Mouse (Mus musculus) liver, embryonic 13.5 days (tissue): ENCODE data around the gene Napa. TPM values are rescaled to one million over a fixed set of nuclear protein-coding genes. Genes with fewer than 3 reads are reported as not detected.

Experiments used
- ATAC-seq: fragments of 200-750 bp; cut with Nextera tagmentation; 2 replicates; pipeline ENCODE4 v1.8.0; 2017; ENCODE audit warnings: low read depth, mild to moderate bottlenecking, moderate number of reproducible peaks, moderate library complexity
- DNase-seq: peaks from one replicate; pipeline ENCODE4 v3.0.0; 2022
- H3K27ac ChIP-seq: fragments of 300-500 bp; sonication (generic); 2 replicates; pipeline ENCODE4 v1.5.1; 2015; ENCODE audit warnings: moderate library complexity, mild to moderate bottlenecking, inconsistent platforms
- H3K27me3 ChIP-seq: fragments of 300-500 bp; sonication (generic); 2 replicates; pipeline ENCODE4 v1.6.1; 2015; ENCODE audit warnings: mild to moderate bottlenecking, inconsistent platforms
- H3K36me3 ChIP-seq: fragments of 300-500 bp; sonication (generic); 2 replicates; pipeline ENCODE4 v1.6.1; 2015; ENCODE audit warnings: mild to moderate bottlenecking, inconsistent platforms
- H3K4me1 ChIP-seq: fragments of 300-500 bp; sonication (generic); replicated peaks from 2 replicates; pipeline ENCODE4 v1.6.1; 2015; ENCODE audit warnings: inconsistent platforms
- H3K4me2 ChIP-seq: fragments of 300-500 bp; sonication (generic); 2 replicates; pipeline ENCODE4 v1.6.1; 2015; ENCODE audit warnings: inconsistent platforms, mild to moderate bottlenecking, moderate library complexity
- H3K4me3 ChIP-seq: fragments of 300-500 bp; sonication (generic); replicated peaks from 2 replicates; pipeline ENCODE4 v1.5.1; 2015; ENCODE audit warnings: mild to moderate bottlenecking, inconsistent platforms
- H3K9ac ChIP-seq: fragments of 300-500 bp; sonication (generic); 2 replicates; pipeline ENCODE4 v1.6.1; 2015; ENCODE audit warnings: mild to moderate bottlenecking, inconsistent platforms
- H3K9me3 ChIP-seq: fragments of 300-500 bp; sonication (generic); replicated peaks from 2 replicates; pipeline ENCODE4 v1.6.1; 2016; ENCODE audit warnings: inconsistent platforms
- WGBS: fragments of 180-500 bp; shearing (Covaris S2); methylation state at CpG from one replicate; pipeline ENCODE4 v1.1.7; 2015; ENCODE audit not compliant: insufficient replicate concordance; 5-methylcytosine and 5-hydroxymethylcytosine counted together
- polyA plus RNA-seq: library from polyadenylated mRNA; unstranded; fragments of >200 nt; fragmentation: Nextera tagmentation; extraction: Ambion mirVana; gene quantifications from 2 replicates; pipeline ENCODE4 v1.2.1, GENCODE M21; 2015

Gene Napa
- polyA plus RNA-seq, 1 experiment from 2014 or later: 159 TPM

DNA sequence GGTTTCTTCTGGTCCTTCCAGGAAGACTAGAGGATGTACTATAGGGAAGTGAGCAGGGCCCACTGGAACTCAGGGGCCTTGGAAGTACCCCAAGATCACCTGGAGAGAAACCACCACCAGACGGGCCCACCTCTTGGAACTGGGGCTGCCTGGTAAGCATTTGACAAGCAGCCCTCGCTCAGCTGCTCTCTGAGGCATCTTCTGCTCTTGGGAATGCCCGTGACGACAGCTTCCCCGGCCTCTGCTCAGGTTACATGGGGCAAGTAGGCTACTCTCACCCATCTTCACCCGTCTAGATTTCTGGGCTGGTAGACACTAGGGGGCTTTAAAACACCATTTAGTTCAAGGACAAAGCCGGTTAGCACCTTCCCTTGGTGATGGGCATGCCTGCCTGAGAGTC lies 2.8 kb downstream of the Napa start:
- Histone ChIP-seq H3K4me3 (peak overlapping the region; percentile 99), H3K9me3 (no peaks in the 10 kb centered on the region), H3K36me3 (peaks cover 57% of the 10 kb centered on the region), H3K4me1 (peaks cover 59% of the 10 kb centered on the region), H3K9ac (peak overlapping the region; percentile 99), H3K4me2 (peak overlapping the region; percentile 98), H3K27ac (peak overlapping the region; percentile 95), H3K27me3 (0 out of 2 replicates have a peak, but pooled peaks cover under 1% of the 10 kb centered on the region)
- 76% methylated on average over 7 of the region's 7 CpGs for WGBS
- DNase-seq (no peak), ATAC-seq (no peak)

DNA sequence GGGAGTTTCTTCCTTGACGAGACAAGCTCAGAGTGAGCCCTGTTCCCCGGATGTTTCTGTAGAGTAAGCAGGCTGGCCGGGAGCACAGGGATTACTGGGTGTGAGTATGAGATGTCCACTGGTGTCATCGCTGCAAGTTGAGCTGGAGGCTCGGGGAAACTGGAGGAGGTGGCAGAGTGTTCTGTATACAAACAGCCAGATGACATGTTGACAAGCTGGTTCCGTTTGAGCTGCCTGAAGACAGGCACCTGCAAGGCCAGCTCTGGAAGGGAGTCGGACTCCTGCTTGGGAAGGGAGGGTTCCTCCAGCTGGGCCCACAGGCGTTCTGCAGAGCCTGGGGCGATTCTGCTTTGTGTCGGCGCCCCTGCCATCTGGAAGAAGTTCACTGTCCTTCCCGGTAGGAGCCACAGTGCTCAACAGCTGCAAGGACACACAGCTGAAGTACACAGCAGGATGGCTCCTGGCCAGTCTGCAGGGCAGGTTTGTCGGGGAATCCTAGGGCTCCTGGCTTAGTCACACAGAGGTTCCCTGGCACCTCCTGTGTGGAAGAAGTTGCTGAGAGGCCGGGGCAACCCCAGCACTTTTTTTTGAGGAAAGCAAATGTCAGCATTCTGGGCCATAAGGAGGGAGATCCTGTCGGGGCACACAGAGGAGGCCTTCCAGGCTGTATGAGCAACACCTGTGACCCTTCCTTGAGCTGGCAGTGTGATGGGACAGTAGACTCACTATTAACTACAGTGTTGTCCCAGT lies 3.6 kb downstream of the Napa start:
- DNase-seq: no peak
- Histone ChIP-seq H3K4me2 (peak overlapping the region; percentile 98; the same call in 1 of the 2 replicates), H3K9ac (0 out of 2 replicates have a peak overlapping the region, but pooled peaks have one; percentile 35), H3K27me3 (no peaks in the 10 kb centered on the region), H3K4me1 (peaks cover 59% of the 10 kb centered on the region), H3K36me3 (peaks cover 65% of the 10 kb centered on the region), H3K4me3 (no peak overlapping the region), H3K9me3 (no peaks in the 10 kb centered on the region), H3K27ac (no peak overlapping the region)
- 83% methylated on average over 15 of the region's 15 CpGs for WGBS
- no peak for ATAC-seq

DNA sequence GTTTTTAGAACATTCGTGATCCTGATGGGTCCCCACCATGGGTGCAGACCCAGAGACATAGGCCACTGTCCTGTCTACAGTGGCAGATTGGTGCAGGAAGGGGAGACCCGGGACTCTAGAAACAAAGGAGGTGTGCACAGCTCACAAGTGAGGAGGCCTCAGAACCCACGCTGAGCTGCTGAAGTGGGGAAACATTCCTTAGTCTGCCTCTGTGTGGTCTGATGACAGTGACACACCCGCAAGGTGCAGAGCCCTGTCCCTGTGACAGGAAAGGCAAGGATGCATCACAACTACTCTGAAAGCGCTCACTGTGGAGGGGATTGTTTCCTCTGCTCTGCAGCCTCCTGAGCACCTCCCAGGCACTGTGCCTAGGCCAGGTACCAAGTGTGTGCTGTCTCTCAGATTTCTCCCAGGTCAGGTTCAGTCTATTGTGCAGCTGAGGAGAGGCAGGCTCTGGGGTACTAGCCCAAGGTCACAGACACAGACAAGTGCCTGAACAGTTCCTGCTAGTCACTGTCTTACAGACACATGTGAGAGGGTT lies 4.5 kb downstream of the Napa start:
- Histone ChIP-seq H3K4me3 (no peak overlapping the region), H3K9ac (no peak overlapping the region), H3K27ac (no peak overlapping the region), H3K4me2 (no peak overlapping the region), H3K4me1 (peaks cover 56% of the 10 kb centered on the region), H3K27me3 (no peaks in the 10 kb centered on the region), H3K9me3 (no peaks in the 10 kb centered on the region), H3K36me3 (peaks cover 74% of the 10 kb centered on the region)
- WGBS: 81% methylated on average over 5 of the region's 5 CpGs
- ATAC-seq (no peak), DNase-seq (no peak)

DNA sequence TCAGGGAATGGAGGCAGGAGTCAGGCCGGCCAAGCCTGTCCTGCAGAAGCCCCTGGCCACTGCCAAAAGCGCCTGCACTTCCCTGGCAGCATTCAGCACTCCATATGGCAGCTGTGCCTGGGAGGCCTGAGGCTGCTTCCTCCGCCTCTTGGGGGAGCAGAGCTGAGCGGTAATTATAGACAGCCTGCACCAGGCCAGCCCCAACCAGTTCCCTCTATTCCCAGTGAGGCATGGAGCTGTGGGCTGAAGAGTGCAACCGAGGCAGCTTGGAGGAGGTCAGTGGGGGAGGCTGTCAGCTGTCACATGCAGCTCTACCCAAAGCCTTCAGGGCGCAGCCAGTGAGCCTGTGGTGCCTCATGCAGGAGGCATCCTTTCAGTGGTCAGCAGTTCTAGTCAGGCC lies 5.5 kb downstream of the Napa start:
- DNase-seq (no peak), ATAC-seq (no peak)
- Histone ChIP-seq H3K4me2 (no peak overlapping the region), H3K27ac (no peak overlapping the region; the same call in 1 of the 2 replicates), H3K9me3 (no peaks in the 10 kb centered on the region), H3K9ac (no peak overlapping the region), H3K4me3 (no peak overlapping the region), H3K36me3 (peaks cover 84% of the 10 kb centered on the region), H3K4me1 (peaks cover 55% of the 10 kb centered on the region), H3K27me3 (no peaks in the 10 kb centered on the region)
- 86% methylated on average over 6 of the region's 6 CpGs for WGBS

DNA sequence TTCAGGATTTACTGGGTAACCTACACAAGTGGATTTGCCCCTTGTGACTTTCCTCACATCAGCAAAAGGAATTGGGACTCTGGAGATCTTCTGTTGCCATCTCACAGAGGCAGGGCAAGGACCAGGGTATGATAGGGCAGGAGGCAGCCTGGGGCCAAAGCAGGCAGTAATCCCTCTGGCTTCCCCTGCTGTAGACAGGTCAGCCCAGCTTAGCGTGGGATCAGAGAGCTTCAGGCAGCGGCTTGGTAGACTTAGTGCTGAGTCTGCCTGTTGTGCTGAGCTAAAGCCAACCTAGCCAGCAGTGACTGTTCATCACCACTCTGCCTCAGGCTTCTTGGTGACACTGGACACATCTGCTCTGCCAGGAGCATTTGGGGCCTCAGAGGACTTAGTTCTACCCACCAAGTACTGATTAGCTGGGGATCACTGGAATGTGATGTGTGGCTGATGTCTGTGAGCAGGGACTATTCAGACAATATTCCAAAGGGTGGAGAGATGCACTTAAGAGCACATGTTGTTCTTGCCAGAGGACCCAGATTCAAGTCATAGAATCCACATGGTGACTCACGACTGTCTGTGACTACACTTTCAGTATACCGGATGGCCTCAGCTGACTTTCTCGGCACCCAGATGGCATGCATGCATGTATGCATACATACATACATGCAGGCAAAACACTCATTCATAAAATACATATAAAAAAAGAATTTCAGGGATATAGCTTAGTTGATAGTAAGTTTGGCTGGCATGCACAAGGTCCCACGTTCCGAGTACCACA lies 6.5 kb downstream of the Napa start:
- no peak overlapping the region for H3K9ac ChIP-seq
- no peaks in the 10 kb centered on the region for H3K9me3 ChIP-seq
- H3K4me2 ChIP-seq: no peak overlapping the region
- no peaks in the 10 kb centered on the region for H3K27me3 ChIP-seq
- DNase-seq (no peak), ATAC-seq (no peak)
- H3K4me3 ChIP-seq: no peak overlapping the region
- peaks cover 94% of the 10 kb centered on the region for H3K36me3 ChIP-seq
- no peak overlapping the region for H3K27ac ChIP-seq
- 93% methylated on average over 7 of the region's 7 CpGs for WGBS
- peaks cover 48% of the 10 kb centered on the region for H3K4me1 ChIP-seq

DNA sequence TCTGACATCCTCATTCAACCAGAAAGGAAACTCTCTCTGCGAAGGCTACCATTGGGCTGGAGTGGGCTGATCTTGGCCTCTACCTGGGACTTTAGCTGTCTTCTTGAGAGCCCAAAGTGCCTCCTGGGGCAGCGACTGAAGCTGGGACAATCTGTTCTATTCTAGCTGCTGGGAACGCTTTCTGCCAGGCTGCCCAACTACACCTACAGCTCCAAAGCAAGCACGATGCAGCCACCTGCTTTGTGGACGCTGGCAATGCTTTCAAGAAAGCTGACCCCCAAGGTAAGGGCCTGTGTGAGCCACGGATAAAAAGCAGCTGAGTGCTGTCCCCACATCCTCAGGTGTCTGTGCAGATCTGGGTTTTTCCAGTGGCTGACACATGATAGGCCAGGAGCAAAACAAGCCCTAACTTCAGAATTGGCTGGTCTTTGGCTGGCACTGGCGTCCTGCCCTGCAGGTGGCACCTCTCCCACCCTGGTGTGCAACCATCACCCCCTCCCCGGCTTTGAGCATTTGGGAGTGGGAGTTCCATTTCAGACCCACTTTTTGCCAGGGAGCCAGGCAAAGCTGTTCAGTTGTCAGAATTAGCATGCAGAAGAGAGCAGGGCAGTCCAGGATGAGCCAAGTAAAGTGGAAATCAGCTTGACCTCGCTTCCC lies 10.8 kb downstream of the Napa start:
- Histone ChIP-seq H3K36me3 (peaks cover 99% of the 10 kb centered on the region), H3K4me2 (no peak overlapping the region), H3K27me3 (no peaks in the 10 kb centered on the region), H3K9ac (no peak overlapping the region), H3K4me3 (no peak overlapping the region), H3K4me1 (peaks cover 18% of the 10 kb centered on the region; the same call in 1 of the 2 replicates), H3K9me3 (no peaks in the 10 kb centered on the region), H3K27ac (no peak overlapping the region)
- 89% methylated on average over 9 of the region's 9 CpGs for whole genome bisulfite sequencing
- DNase-seq (no peak), ATAC-seq (no peak)

DNA sequence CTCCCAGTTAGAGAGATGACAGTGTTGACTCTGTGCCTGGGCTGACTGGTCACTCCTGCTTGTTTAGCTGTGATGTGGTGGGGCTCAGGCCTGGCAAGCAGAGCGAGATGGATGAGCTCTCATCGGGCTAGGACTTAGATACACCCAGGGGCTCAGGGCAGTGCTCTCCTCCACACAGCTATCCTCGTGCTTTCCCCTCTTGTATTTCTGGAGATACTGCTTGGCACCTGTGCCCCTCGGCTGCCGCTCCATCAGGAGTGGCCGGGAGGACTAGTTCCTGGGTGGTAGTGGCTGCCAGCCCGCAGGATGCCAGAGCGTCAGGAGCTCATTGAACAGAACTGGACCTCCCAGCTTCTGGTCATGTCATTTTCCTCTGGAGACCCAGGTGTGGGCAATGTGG lies 11.9 kb downstream of the Napa start:
- 94% methylated on average over 8 of the region's 8 CpGs for WGBS
- Histone ChIP-seq H3K4me2 (no peak overlapping the region), H3K27me3 (no peaks in the 10 kb centered on the region), H3K4me1 (peaks cover 11% of the 10 kb centered on the region; the same call in 1 of the 2 replicates), H3K9ac (0 out of 2 replicates have a peak overlapping the region, but pooled peaks have one; percentile 1), H3K27ac (no peak overlapping the region), H3K36me3 (peaks cover 99% of the 10 kb centered on the region), H3K4me3 (no peak overlapping the region), H3K9me3 (no peaks in the 10 kb centered on the region)
- DNase-seq (no peak), ATAC-seq (no peak)

DNA sequence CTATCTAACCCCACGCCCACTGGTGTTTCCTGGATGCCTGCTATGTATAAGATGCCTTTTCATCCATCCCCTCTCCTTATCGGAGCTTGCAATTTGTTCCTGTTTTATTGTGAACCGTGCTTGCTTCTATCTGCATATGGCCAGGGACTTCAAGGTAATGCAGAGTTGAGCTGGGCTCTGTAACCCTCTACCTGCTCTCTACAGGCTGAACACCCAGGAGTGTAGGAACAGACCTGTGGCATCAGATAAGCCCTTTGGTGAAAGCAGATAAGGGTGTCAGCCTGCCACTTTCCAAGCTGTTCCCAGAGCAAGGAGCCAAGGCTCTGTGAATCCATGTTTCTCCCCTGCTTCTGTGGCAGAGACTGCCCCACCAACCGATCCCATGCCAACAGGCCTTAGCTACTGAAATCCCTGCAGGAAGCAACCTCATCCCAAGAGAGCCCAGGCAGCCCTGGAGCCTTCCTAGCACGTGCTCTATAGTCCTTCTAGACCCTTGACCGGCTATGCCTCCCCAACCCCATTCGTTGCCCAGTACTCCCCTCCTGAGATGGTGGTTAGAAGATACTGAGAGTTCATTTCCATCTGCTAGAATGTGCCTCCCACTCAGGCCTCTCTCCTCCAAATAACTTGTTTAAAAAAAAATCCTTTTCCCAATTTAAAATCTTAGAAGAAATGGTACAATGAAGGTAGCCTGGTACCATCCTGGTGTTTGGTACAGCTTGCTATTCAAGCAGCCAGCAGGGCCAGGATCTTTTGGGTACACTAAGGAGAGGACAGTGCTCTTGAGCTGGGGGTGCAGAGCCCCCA lies 13.2 kb downstream of the Napa start:
- DNase-seq (no peak), ATAC-seq (no peak; the same call in 1 of the 2 replicates)
- Histone ChIP-seq H3K27ac (no peak overlapping the region), H3K4me3 (no peak overlapping the region), H3K36me3 (peaks cover 100% of the 10 kb centered on the region), H3K9ac (no peak overlapping the region), H3K9me3 (no peaks in the 10 kb centered on the region), H3K27me3 (no peaks in the 10 kb centered on the region), H3K4me1 (peaks cover 11% of the 10 kb centered on the region; the same call in 1 of the 2 replicates), H3K4me2 (no peak overlapping the region)
- whole genome bisulfite sequencing: 83% methylated on average over 7 of the region's 7 CpGs

DNA sequence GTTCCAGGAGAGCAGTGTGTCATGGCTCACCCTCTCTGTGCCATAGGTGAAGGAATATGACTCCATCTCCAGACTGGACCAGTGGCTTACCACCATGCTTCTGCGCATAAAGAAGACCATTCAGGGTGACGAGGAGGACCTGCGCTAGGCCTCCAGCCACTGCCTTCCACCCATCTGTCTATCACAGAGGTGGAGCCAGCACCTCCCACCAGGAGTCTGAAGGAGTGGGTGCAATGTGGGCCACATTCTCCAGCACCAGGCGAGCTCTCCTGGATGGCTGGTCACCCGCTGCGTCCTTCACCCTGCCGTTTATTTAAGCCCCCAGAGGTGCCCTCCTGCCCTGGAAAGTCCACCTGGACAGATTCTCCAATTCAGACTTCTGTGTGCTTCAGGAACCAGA lies 18.2 kb downstream of the Napa start:
- WGBS: 89% methylated on average over 7 of the region's 7 CpGs
- Histone ChIP-seq H3K27ac (no peak overlapping the region), H3K4me1 (peaks cover 15% of the 10 kb centered on the region), H3K36me3 (peaks cover 68% of the 10 kb centered on the region), H3K27me3 (no peaks in the 10 kb centered on the region), H3K4me3 (no peak overlapping the region), H3K4me2 (no peak overlapping the region), H3K9me3 (no peaks in the 10 kb centered on the region), H3K9ac (no peak overlapping the region)
- ATAC-seq (no peak), DNase-seq (no peak)

DNA sequence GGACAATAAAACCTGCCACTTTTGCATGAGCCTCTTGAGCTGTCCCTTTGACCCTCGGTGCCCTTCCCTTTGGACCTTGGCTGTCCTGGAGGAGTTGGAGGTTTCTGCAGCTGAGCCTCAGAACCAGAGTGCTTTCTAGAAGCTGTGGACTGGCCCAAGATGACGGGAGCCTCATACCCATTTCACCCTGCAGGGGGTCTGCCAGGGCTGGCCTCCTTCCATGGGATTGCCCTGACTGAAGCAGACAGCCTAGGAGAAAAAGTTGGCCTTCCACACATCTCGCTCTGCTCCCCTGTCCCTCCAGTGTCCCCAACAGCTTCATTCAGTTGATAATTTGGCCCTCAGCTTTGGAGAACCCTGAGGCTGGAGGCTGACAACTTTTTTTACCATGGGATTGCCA lies 18.8 kb downstream of the Napa start:
- no peak overlapping the region for H3K4me2 ChIP-seq
- H3K4me3 ChIP-seq: no peak overlapping the region
- 92% methylated on average over 3 of the region's 3 CpGs for WGBS
- no peaks in the 10 kb centered on the region for H3K9me3 ChIP-seq
- no peak overlapping the region; the same call in 1 of the 2 replicates for H3K27ac ChIP-seq
- H3K27me3 ChIP-seq: no peaks in the 10 kb centered on the region
- DNase-seq (no peak), ATAC-seq (no peak)
- H3K36me3 ChIP-seq: peaks cover 61% of the 10 kb centered on the region
- no peak overlapping the region for H3K9ac ChIP-seq
- H3K4me1 ChIP-seq: peaks cover 15% of the 10 kb centered on the region
